ENCODE assay signal across 10 mouse cellular contexts in genomic region chr15:83303656-83304484, GRCm38 (mm10). TPM values are rescaled to one million over a fixed set of nuclear protein-coding genes. Genes with fewer than 3 reads are reported as not detected.
A peak's percentile ranks its signal among the peaks of the same experiment; 100 is the strongest.
DNase-seq lines count a peak whose midpoint lies in the region; ATAC-seq and TF ChIP-seq lines count a peak whose summit lies in the region.
"Had no signal": no experiment of that assay in that cellular context is flagged by ENCODE, and none has a peak within 500 bp of the region (broad histone marks: within the 10 kb centered on the region; RNA-seq: fewer than 3 reads in every experiment).

No protein-coding gene starts in this region.

- no peak overlapping the region for H3K27ac ChIP-seq in forebrain, postnatal 0 days (ENCODE audit: low read depth, low read length)

- no peaks in the 10 kb centered on the region for H3K4me1 ChIP-seq in forebrain, postnatal 0 days (ENCODE audit: insufficient read depth)

- no peak overlapping the region for H3K9ac ChIP-seq in forebrain, postnatal 0 days

- DNase-seq in cerebellum, postnatal 10 days = peak; percentile 61 to 70
- no peak for DNase-seq in cerebellum, postnatal 36 days
- DNase-seq in ovary, adult 18-20 months (ENCODE audit: low spot score) = peak; percentile 74
- DNase-seq in ovary, postnatal 10 days (ENCODE audit: low spot score) = no peak
- DNase-seq in kidney, postnatal 14 days = peak; percentile 80
- DNase-seq in testis, postnatal 10 days (ENCODE audit: low spot score) = peak; percentile 72
- DNase-seq in forebrain, postnatal 0 days = no peak
- DNase-seq: layer of hippocampus, adult 9-11 months had no signal

- no peak for TF ChIP-seq CTCF in forebrain, postnatal 0 days (IDR thresholded peaks at IDR 0.05; ENCODE audit: low read depth)

- ATAC-seq in megakaryocyte-erythroid progenitor cell, adult 5-6 weeks (replicated peaks; ENCODE audit: low FRiP score, low TSS enrichment, poor library complexity, severe bottlenecking) = no peak
- no peak for ATAC-seq in forebrain, postnatal 0 days

- no peaks in the 10 kb centered on the region for H3K27me3 ChIP-seq in forebrain, postnatal 0 days (ENCODE audit: insufficient read depth, low read length)

- H3K4me3 ChIP-seq in forebrain, postnatal 0 days (ENCODE audit: low read depth, low read length) = no peak overlapping the region
- H3K4me3 ChIP-seq: myocyte had no signal

- no peak overlapping the region for H3K4me2 ChIP-seq in forebrain, postnatal 0 days (ENCODE audit: low read depth)

- 76% methylated on average over 13 of the region's 13 CpGs for WGBS in forebrain, postnatal 0 days

- peaks cover 56% of the 10 kb centered on the region for H3K36me3 ChIP-seq in forebrain, postnatal 0 days (ENCODE audit: insufficient read depth)

- H3K9me3 ChIP-seq in forebrain, postnatal 0 days (ENCODE audit: low read length) = no peaks in the 10 kb centered on the region

RNA-seq across cellular contexts. Expression of gene Arfgap3, which starts 46.2 kb away (rescaled TPM):
- total RNA-seq in megakaryocyte-erythroid progenitor cell, adult 5-6 weeks (2014; fragmentation: Nextera tagmentation) = 25.2 and 32.4 TPM in 2 replicates
- total RNA-seq in megakaryocyte-erythroid progenitor cell, adult 5-6 weeks (2017) = 23.1 and 32.1 TPM in 2 replicates
- 41.0 and 41.2 TPM in 2 replicates for total RNA-seq in forebrain, postnatal 0 days (2014; rRNA removed)
- 32.0 and 33.7 TPM in 2 replicates for polyA plus RNA-seq in forebrain, postnatal 0 days (2015; fragmentation: Nextera tagmentation; extraction: Ambion mirVana)

RNA-seq across cellular contexts. Expression of gene A4galt, which starts 52.3 kb away (rescaled TPM):
- total RNA-seq in megakaryocyte-erythroid progenitor cell, adult 5-6 weeks (2014; fragmentation: Nextera tagmentation) = not detected in 2 replicates
- total RNA-seq in megakaryocyte-erythroid progenitor cell, adult 5-6 weeks (2017) = not detected in 2 replicates
- 3.3 and 11.6 TPM in 2 replicates for total RNA-seq in forebrain, postnatal 0 days (2014; rRNA removed)
- 3.7 and 4.9 TPM in 2 replicates for polyA plus RNA-seq in forebrain, postnatal 0 days (2015; fragmentation: Nextera tagmentation; extraction: Ambion mirVana)

Comparison
In these comparisons a context has a peak if more than half of its experiments do, and no peak if none do; other contexts are left out.
1. DNase-seq: peak in cerebellum, postnatal 10 days (2 of 2), ovary, adult 18-20 months (single experiment), kidney, postnatal 14 days (single experiment) and testis, postnatal 10 days (single experiment); none in cerebellum, postnatal 36 days (0 of 2), ovary, postnatal 10 days (single experiment) and forebrain, postnatal 0 days (single experiment).